Mouse (Mus musculus): ENCODE data around the gene Morc1. TPM values are rescaled to one million over a fixed set of nuclear protein-coding genes. Genes with fewer than 3 reads are reported as not detected.

The Morc1 gene
- polyA plus RNA-seq, 1 experiment from 2014 or later, result not detected

DNA sequence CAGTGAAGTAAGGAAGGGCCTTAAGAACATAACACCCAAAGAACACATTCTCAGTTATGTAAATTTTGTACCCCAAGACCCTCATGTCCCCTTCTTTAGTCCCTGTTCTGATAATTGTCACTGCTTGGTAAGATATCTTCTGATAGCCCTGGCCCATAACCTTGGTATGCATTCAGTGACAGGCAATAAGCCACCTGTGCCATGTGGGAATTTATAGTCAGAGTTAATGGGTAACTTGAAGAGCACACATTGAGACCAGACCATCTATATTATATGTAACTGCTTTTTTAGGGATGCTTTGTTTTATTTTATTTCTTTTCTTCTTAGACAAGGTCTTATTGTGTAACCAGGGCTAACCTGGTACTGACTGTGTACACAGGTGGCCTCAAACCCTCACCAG is 27.0 kb upstream of the Morc1 start:
- H3K9me3 ChIP-seq (ENCODE audit: low read length), result no peaks in the 10 kb centered on the region
- ATAC-seq, result no peak
- H3K27ac ChIP-seq (ENCODE audit: low read depth), result no peak overlapping the region
- DNase-seq, result no peak
- H3K4me3 ChIP-seq (ENCODE audit: low read depth, low read length), result no peak overlapping the region
- no peaks in the 10 kb centered on the region for H3K27me3 ChIP-seq (ENCODE audit: insufficient read depth, low read length)
- H3K4me2 ChIP-seq (ENCODE audit: low read depth, low read length), result no peak overlapping the region
- H3K4me1 ChIP-seq (ENCODE audit: insufficient read depth), result no peaks in the 10 kb centered on the region
- no peak for TF ChIP-seq EP300 (IDR thresholded peaks at IDR 0.05; ENCODE audit: low read depth)
- no peak for TF ChIP-seq CTCF (IDR thresholded peaks at IDR 0.05; ENCODE audit: low read depth)
- H3K9ac ChIP-seq (replicated peaks), result no peak overlapping the region
- H3K36me3 ChIP-seq (replicated peaks; ENCODE audit: insufficient read depth, low read length), result no peaks in the 10 kb centered on the region

DNA sequence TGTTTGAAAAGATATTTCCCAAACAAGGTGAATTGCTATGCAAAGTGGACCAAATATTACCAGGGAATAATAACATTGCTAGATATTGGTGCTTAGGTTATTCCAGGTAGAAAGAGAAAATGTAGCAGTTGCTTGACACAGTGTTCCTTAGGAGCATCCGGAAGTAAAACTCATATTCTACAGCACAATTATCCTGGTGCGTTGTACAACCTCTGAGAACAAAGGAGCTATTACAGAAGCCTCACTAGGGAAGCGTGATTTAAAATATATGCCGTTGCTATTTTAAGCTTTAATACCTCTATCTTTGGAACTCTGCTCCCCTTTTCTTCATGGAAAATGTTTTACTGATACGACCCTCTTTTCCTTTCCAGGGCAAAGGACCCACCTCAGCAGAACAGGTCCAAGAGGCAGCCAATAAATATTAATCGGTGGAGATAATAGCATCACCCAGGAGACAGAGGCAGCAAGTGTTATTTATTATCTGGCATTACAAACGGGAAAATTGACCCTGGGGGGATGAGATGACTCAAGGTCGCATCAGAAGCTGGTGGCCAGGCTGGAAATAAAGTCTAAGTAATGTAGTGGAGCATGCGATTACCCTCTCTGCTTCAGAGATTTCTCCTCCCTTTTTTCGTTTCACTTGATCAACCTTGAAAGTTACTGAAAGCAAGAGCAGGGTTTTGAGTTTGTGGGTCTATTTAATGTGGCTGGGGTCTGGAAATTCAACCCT is 25.2 kb upstream of the Morc1 start:
- no peaks in the 10 kb centered on the region for H3K36me3 ChIP-seq (replicated peaks; ENCODE audit: insufficient read depth, low read length)
- no peak overlapping the region for H3K9ac ChIP-seq (replicated peaks)
- 73% methylated on average over 10 of the region's 10 CpGs for WGBS (ENCODE audit: insufficient replicate concordance)
- DNase-seq (no peak), ATAC-seq (no peak)
- no peaks in the 10 kb centered on the region for H3K4me1 ChIP-seq (ENCODE audit: insufficient read depth)
- no peak overlapping the region for H3K4me3 ChIP-seq (ENCODE audit: low read depth, low read length)
- no peaks in the 10 kb centered on the region for H3K27me3 ChIP-seq (ENCODE audit: insufficient read depth, low read length)
- H3K4me2 ChIP-seq (ENCODE audit: low read depth, low read length), result no peak overlapping the region
- H3K9me3 ChIP-seq (ENCODE audit: low read length), result no peaks in the 10 kb centered on the region
- H3K27ac ChIP-seq (ENCODE audit: low read depth), result no peak overlapping the region
- TF ChIP-seq EP300 (IDR thresholded peaks at IDR 0.05; ENCODE audit: low read depth) (no peak), CTCF (IDR thresholded peaks at IDR 0.05; ENCODE audit: low read depth) (no peak)

DNA sequence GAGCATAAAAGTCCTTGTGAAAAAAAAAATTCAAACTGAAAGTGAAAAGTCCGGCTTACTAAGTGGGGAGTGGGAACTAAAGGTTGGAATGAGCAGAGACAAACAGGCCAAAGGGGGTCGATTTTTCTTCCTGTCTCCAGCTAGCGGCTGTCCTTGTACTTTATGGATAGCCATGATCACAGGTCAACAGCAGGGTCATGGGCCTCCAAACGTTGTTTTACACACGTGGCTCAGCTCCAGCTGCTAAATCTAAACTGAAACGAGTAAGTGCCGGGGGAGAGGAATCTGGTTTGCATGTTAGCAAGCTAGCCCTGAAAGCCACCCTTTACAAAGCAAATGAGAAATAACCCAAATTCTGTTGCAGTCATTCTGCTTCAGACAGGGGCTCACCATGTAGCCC is 21.5 kb upstream of the Morc1 start:
- no peaks in the 10 kb centered on the region for H3K36me3 ChIP-seq (replicated peaks; ENCODE audit: insufficient read depth, low read length)
- ATAC-seq, result no peak
- no peaks in the 10 kb centered on the region for H3K9me3 ChIP-seq (ENCODE audit: low read length)
- no peak overlapping the region for H3K4me3 ChIP-seq (ENCODE audit: low read depth, low read length)
- no peaks in the 10 kb centered on the region for H3K27me3 ChIP-seq (ENCODE audit: insufficient read depth, low read length)
- no peak for DNase-seq
- no peak overlapping the region for H3K27ac ChIP-seq (ENCODE audit: low read depth)
- WGBS (ENCODE audit: insufficient replicate concordance), result 61% methylated on average over 7 of the region's 7 CpGs
- TF ChIP-seq CTCF (IDR thresholded peaks at IDR 0.05; ENCODE audit: low read depth) (no peak), EP300 (IDR thresholded peaks at IDR 0.05; ENCODE audit: low read depth) (no peak)
- no peaks in the 10 kb centered on the region for H3K4me1 ChIP-seq (ENCODE audit: insufficient read depth)
- H3K4me2 ChIP-seq (ENCODE audit: low read depth, low read length), result no peak overlapping the region
- no peak overlapping the region for H3K9ac ChIP-seq (replicated peaks)

DNA sequence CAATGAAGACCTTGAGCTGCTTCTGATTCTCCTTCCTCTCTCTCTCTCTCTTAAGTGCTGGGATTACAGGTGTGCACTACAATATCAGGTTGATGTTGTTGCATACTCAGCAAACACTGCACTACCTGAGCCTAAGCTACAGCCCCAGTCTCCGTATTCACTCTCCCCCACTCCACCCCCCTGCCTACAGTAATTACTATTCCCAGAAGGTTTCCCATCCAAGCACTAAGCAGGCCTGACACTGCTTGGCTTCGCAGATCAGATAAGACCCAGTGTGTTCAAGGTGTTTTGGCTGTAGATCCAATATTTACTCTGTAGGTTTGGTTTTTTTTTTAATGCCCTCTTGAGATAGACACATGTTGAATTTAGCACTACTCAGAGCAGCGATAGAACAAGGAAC is 20.9 kb upstream of the Morc1 start:
- no peak overlapping the region for H3K9ac ChIP-seq (replicated peaks)
- no peaks in the 10 kb centered on the region for H3K27me3 ChIP-seq (ENCODE audit: insufficient read depth, low read length)
- ATAC-seq, result no peak
- no peak overlapping the region for H3K4me2 ChIP-seq (ENCODE audit: low read depth, low read length)
- no peak overlapping the region for H3K27ac ChIP-seq (ENCODE audit: low read depth)
- no peaks in the 10 kb centered on the region for H3K9me3 ChIP-seq (ENCODE audit: low read length)
- 56% methylated on average over 3 of the region's 3 CpGs for WGBS (ENCODE audit: insufficient replicate concordance)
- no peaks in the 10 kb centered on the region for H3K4me1 ChIP-seq (ENCODE audit: insufficient read depth)
- TF ChIP-seq EP300 (IDR thresholded peaks at IDR 0.05; ENCODE audit: low read depth) (no peak), CTCF (IDR thresholded peaks at IDR 0.05; ENCODE audit: low read depth) (no peak)
- H3K36me3 ChIP-seq (replicated peaks; ENCODE audit: insufficient read depth, low read length), result no peaks in the 10 kb centered on the region
- DNase-seq, result no peak
- no peak overlapping the region for H3K4me3 ChIP-seq (ENCODE audit: low read depth, low read length)

DNA sequence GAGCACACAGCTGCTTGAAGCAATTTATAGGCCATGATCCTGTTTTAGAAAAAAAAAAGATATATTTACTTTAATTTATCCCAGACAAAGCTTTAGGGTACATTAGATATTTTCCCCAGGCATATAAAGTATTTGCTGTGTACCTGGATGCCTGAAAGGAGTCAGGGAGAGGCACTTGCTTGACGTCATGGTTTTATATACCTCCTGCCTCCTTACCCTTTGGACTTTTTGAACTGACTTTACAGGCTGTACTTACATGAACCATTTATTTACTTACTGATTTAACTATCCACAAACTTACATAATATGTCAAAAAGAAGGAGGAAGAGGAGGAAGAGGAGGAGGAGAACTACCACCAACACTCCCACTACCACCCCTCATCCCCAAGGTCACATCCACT is 18.8 kb upstream of the Morc1 start, which contains the start of gene Gm5485:
Gene Gm5485 (minus strand): TSS at position 171 of the 400 bp plus-strand sequence.
- WGBS (ENCODE audit: insufficient replicate concordance), result 72% methylated on average over 1 of the region's 1 CpGs
- TF ChIP-seq EP300 (IDR thresholded peaks at IDR 0.05; ENCODE audit: low read depth), result no peak
- no peak for TF ChIP-seq CTCF (IDR thresholded peaks at IDR 0.05; ENCODE audit: low read depth)
- no peaks in the 10 kb centered on the region for H3K9me3 ChIP-seq (ENCODE audit: low read length)

DNA sequence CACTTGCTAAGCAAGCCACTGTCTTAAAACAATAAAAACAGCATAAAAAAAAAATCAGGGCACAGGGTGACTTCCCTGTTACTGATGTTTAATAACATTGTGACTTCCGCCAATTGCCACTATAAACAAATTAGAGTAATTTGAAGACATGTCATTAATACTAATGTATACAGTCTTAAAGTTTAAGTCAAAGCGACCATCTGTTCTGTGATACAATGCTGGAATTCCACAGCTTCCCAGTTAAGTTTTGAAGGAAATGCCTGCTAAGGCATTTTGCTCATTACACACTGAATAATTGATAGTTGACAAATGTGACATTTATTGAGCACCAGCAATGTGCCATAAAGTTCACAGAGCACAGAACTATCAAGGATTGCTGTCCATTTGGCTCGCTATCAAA is 12.5 kb upstream of the Morc1 start:
- no peak overlapping the region for H3K4me3 ChIP-seq (ENCODE audit: low read depth, low read length)

More for the DNA sequence above, 18.8 kb upstream of the Morc1 start, which contains the start of gene Gm5485:
- H3K27me3 ChIP-seq (ENCODE audit: insufficient read depth, low read length), result no peaks in the 10 kb centered on the region
- H3K9ac ChIP-seq (replicated peaks), result no peak within 1 kb of the TSS
- H3K36me3 ChIP-seq (replicated peaks; ENCODE audit: insufficient read depth, low read length), result no peaks in the 10 kb centered on the region
- DNase-seq (no peak), ATAC-seq (no peak)
- no peaks in the 10 kb centered on the region for H3K4me1 ChIP-seq (ENCODE audit: insufficient read depth)
- H3K27ac ChIP-seq (ENCODE audit: low read depth), result no peak within 1 kb of the TSS
- H3K4me3 ChIP-seq (ENCODE audit: low read depth, low read length), result no peak within 1 kb of the TSS
- H3K4me2 ChIP-seq (ENCODE audit: low read depth, low read length), result no peak within 1 kb of the TSS

More for the DNA sequence above, 12.5 kb upstream of the Morc1 start:
- H3K9ac ChIP-seq (replicated peaks), result no peak overlapping the region
- H3K36me3 ChIP-seq (replicated peaks; ENCODE audit: insufficient read depth, low read length), result no peaks in the 10 kb centered on the region
- H3K27me3 ChIP-seq (ENCODE audit: insufficient read depth, low read length), result no peaks in the 10 kb centered on the region
- TF ChIP-seq CTCF (IDR thresholded peaks at IDR 0.05; ENCODE audit: low read depth) (no peak), EP300 (IDR thresholded peaks at IDR 0.05; ENCODE audit: low read depth) (no peak)
- DNase-seq (no peak), ATAC-seq (no peak)
- H3K4me1 ChIP-seq (ENCODE audit: insufficient read depth), result no peaks in the 10 kb centered on the region
- H3K9me3 ChIP-seq (ENCODE audit: low read length), result no peaks in the 10 kb centered on the region
- 62% methylated on average over 3 of the region's 3 CpGs for WGBS (ENCODE audit: insufficient replicate concordance)
- no peak overlapping the region for H3K27ac ChIP-seq (ENCODE audit: low read depth)
- no peak overlapping the region for H3K4me2 ChIP-seq (ENCODE audit: low read depth, low read length)
